In genomic region chr1:189830391-189830790, GRCm38 (mm10) we compare ENCODE assay signal across 16 mouse cellular contexts.
A peak's percentile ranks its signal among the peaks of the same experiment; 100 is the strongest.
DNase-seq lines count a peak whose midpoint lies in the region; ATAC-seq and TF ChIP-seq lines count a peak whose summit lies in the region.
"Had no signal": no experiment of that assay in that cellular context is flagged by ENCODE, and none has a peak within 500 bp of the region (broad histone marks: within the 10 kb centered on the region; RNA-seq: fewer than 3 reads in every experiment).

No protein-coding gene starts in this region.

- peaks cover 7% of the 10 kb centered on the region; the same call in 1 of the 2 replicates for H3K4me1 ChIP-seq in heart, postnatal 0 days (ENCODE audit: control insufficient read depth, insufficient read depth)
- peaks cover 58% of the 10 kb centered on the region for H3K4me1 ChIP-seq in thymus, adult 2 months (replicated peaks; ENCODE audit: control insufficient read depth, insufficient read depth, low read length)
- H3K4me1 ChIP-seq in limb, embryonic 15.5 days = peaks cover 13% of the 10 kb centered on the region
- H3K4me1 ChIP-seq in stomach, embryonic 16.5 days (ENCODE audit: control insufficient read depth, insufficient read depth, low read length) = peaks cover 4% of the 10 kb centered on the region; the same call in 1 of the 2 replicates

- no peak for TF ChIP-seq CTCF in heart, postnatal 0 days (IDR thresholded peaks at IDR 0.05; ENCODE audit: low read depth)
- TF ChIP-seq CTCF in thymus, adult 2 months (IDR thresholded peaks at IDR 0.05; ENCODE audit: borderline replicate concordance, control insufficient read depth, extremely low read depth, insufficient read depth, low read length, poor library complexity) = no peak

- H3K4me3 ChIP-seq in heart, postnatal 0 days (ENCODE audit: low read depth, low read length) = no peak overlapping the region
- peak overlapping the region; percentile 3; the same call in 1 of the 2 replicates for H3K4me3 ChIP-seq in thymus, adult 2 months (ENCODE audit: control insufficient read depth, insufficient read depth, low read length)
- H3K4me3 ChIP-seq in limb, embryonic 15.5 days = no peak overlapping the region
- no peak overlapping the region for H3K4me3 ChIP-seq in stomach, embryonic 16.5 days (replicated peaks; ENCODE audit: low read length)
- H3K4me3 ChIP-seq: forebrain, embryonic 13.5 days; midbrain, embryonic 12.5 days had no signal

- no peaks in the 10 kb centered on the region for H3K27me3 ChIP-seq in heart, postnatal 0 days (ENCODE audit: control insufficient read depth, insufficient read depth, low read length)
- no peaks in the 10 kb centered on the region for H3K27me3 ChIP-seq in thymus, adult 2 months (ENCODE audit: control insufficient read depth, insufficient read depth, low read length)
- H3K27me3 ChIP-seq in limb, embryonic 15.5 days = no peaks in the 10 kb centered on the region
- H3K27me3 ChIP-seq in stomach, embryonic 16.5 days (ENCODE audit: control insufficient read depth, insufficient read depth, low read length) = no peaks in the 10 kb centered on the region
- H3K27me3 ChIP-seq: forebrain, embryonic 13.5 days; midbrain, embryonic 12.5 days had no signal

- no peak for ATAC-seq in heart, postnatal 0 days (ENCODE audit: insufficient read depth, low read depth)
- no peak for ATAC-seq in limb, embryonic 15.5 days (ENCODE audit: insufficient number of reproducible peaks, low FRiP score, low TSS enrichment, low read depth)
- ATAC-seq in stomach, embryonic 16.5 days (ENCODE audit: insufficient read depth, low FRiP score) = peak; percentile 44; the same call in 1 of the 2 replicates
- ATAC-seq: forebrain, embryonic 13.5 days; inflammation-experienced regulatory T-cells, adult 6 months had no signal

- no peak for DNase-seq in heart, postnatal 0 days (ENCODE audit: low spot score)
- no peak for DNase-seq in heart, adult 9 months (ENCODE audit: low spot score in 2 of 2)
- peak; percentile 53 for DNase-seq in thymus, adult 2 months
- no peak for DNase-seq in thymus, postnatal 4 days
- no peak for DNase-seq in left cerebral cortex, postnatal 4 days
- no peak for DNase-seq in T-cell, adult 2 months (ENCODE audit: low spot score)
- DNase-seq: B cell, adult 2 months; cerebellum, adult 11 months; heart, postnatal 36 days; lung, postnatal 36 days; spleen, adult 18-20 months had no signal

- no peak overlapping the region for H3K4me2 ChIP-seq in heart, postnatal 0 days (ENCODE audit: low read depth, low read length)
- no peak overlapping the region for H3K4me2 ChIP-seq in limb, embryonic 15.5 days
- H3K4me2 ChIP-seq in stomach, embryonic 16.5 days (ENCODE audit: low read depth, low read length) = no peak overlapping the region
- H3K4me2 ChIP-seq: forebrain, embryonic 13.5 days; midbrain, embryonic 12.5 days had no signal

- H3K9me3 ChIP-seq in heart, postnatal 0 days (replicated peaks; ENCODE audit: control insufficient read depth, low read length) = no peaks in the 10 kb centered on the region
- H3K9me3 ChIP-seq in limb, embryonic 15.5 days = no peaks in the 10 kb centered on the region
- no peaks in the 10 kb centered on the region for H3K9me3 ChIP-seq in stomach, embryonic 16.5 days (replicated peaks; ENCODE audit: control insufficient read depth, low read length)
- H3K9me3 ChIP-seq: forebrain, embryonic 13.5 days; midbrain, embryonic 12.5 days had no signal

- WGBS in heart, postnatal 0 days = 72% methylated on average over 4 of the region's 4 CpGs
- 4% methylated on average over 4 of the region's 4 CpGs for WGBS in thymus, adult 2 months
- WGBS in limb, embryonic 15.5 days = 36% methylated on average over 4 of the region's 4 CpGs
- 38% methylated on average over 4 of the region's 4 CpGs for whole genome bisulfite sequencing in stomach, embryonic 16.5 days

- no peak overlapping the region for H3K9ac ChIP-seq in heart, postnatal 0 days (replicated peaks; ENCODE audit: low read depth, low read length)
- H3K9ac ChIP-seq in limb, embryonic 15.5 days = no peak overlapping the region
- no peak overlapping the region for H3K9ac ChIP-seq in stomach, embryonic 16.5 days (ENCODE audit: low read length)
- H3K9ac ChIP-seq: forebrain, embryonic 13.5 days had no signal

- no peak for TF ChIP-seq POLR2A in thymus, adult 2 months (IDR thresholded peaks at IDR 0.05; ENCODE audit: control insufficient read depth, extremely low read depth, insufficient read depth, low read length, poor library complexity)

- intact Hi-C loops in left cerebral cortex, postnatal 4 days (cut with DNase I) = no loop called here

- peaks cover 32% of the 10 kb centered on the region for H3K36me3 ChIP-seq in heart, postnatal 0 days (replicated peaks; ENCODE audit: control insufficient read depth, insufficient read depth, low read length)
- H3K36me3 ChIP-seq in thymus, adult 2 months (ENCODE audit: control insufficient read depth, insufficient read depth, low read length) = no peaks in the 10 kb centered on the region
- peaks cover 46% of the 10 kb centered on the region for H3K36me3 ChIP-seq in limb, embryonic 15.5 days
- H3K36me3 ChIP-seq in stomach, embryonic 16.5 days (ENCODE audit: control insufficient read depth, insufficient read depth, low read length) = peaks cover 4% of the 10 kb centered on the region; the same call in 1 of the 2 replicates
- H3K36me3 ChIP-seq: midbrain, embryonic 12.5 days had no signal

- TF ChIP-seq EP300 in heart, postnatal 0 days (IDR thresholded peaks at IDR 0.05; ENCODE audit: low read depth) = no peak

- H3K27ac ChIP-seq in heart, postnatal 0 days (ENCODE audit: low read depth) = peak overlapping the region; percentile 59; the same call in 1 of the 2 replicates
- peak overlapping the region; percentile 94 for H3K27ac ChIP-seq in thymus, adult 2 months (ENCODE audit: control insufficient read depth, insufficient read depth, low read length)
- peak overlapping the region; percentile 33; the same call in 1 of the 2 replicates for H3K27ac ChIP-seq in limb, embryonic 15.5 days
- H3K27ac ChIP-seq in stomach, embryonic 16.5 days (ENCODE audit: low read length) = no peak overlapping the region
- H3K27ac ChIP-seq: forebrain, embryonic 13.5 days; midbrain, embryonic 12.5 days had no signal
